Mouse (Mus musculus) liver, embryonic 14.5 days (tissue): Measurements from ENCODE around the gene Bsn. TPM values are rescaled to one million over a fixed set of nuclear protein-coding genes. Genes with fewer than 3 reads are reported as not detected.

Experiments used
- ATAC-seq: fragments of 200-750 bp; cut with Nextera tagmentation; 2 replicates; pipeline ENCODE4 v1.8.0; 2017; ENCODE audit warnings: moderate number of reproducible peaks, mild to moderate bottlenecking, moderate library complexity; ENCODE audit not compliant: insufficient read depth
- DNase-seq, 3 experiments: peaks; one replicate each; pipeline ENCODE4 v3.0.0-alpha.2; 2012 to 2013; ENCODE audit warnings: low read depth in 3 of 3, low spot score in 3 of 3
- H3K27ac ChIP-seq: fragments of 300-500 bp; sonication (generic); 2 replicates; pipeline ENCODE4 v1.5.1; 2014; ENCODE audit warnings: moderate library complexity, mild to moderate bottlenecking, control low read depth, inconsistent platforms
- H3K27me3 ChIP-seq: fragments of 300-500 bp; sonication (generic); 2 replicates; pipeline ENCODE4 v1.6.1; 2014; ENCODE audit warnings: mild to moderate bottlenecking, low read length, moderate library complexity; ENCODE audit not compliant: control insufficient read depth, insufficient read depth
- H3K36me3 ChIP-seq: fragments of 300-500 bp; sonication (generic); replicated peaks from 2 replicates; pipeline ENCODE4 v1.6.1; 2014; ENCODE audit warnings: low read depth; ENCODE audit not compliant: control insufficient read depth, insufficient read depth
- H3K4me1 ChIP-seq, 2 experiments: fragments of 200-500 bp in 1 of 2; fragments of 300-500 bp in 1 of 2; sonication (generic) in 1 of 2; replicated peaks; 2 replicates each; pipeline ENCODE4 v1.6.1; 2012 to 2014; ENCODE audit warnings: antibody characterized with exemption in 1 of 2, inconsistent platforms in 1 of 2, low read length in 1 of 2; ENCODE audit not compliant: control insufficient read depth in 2 of 2, insufficient read depth in 2 of 2
- H3K4me2 ChIP-seq: fragments of 300-500 bp; sonication (generic); 2 replicates; pipeline ENCODE4 v1.6.1; 2014; ENCODE audit warnings: low read depth, mild to moderate bottlenecking, control low read depth, moderate library complexity
- H3K4me3 ChIP-seq, 2 experiments: fragments of 200-500 bp in 1 of 2; fragments of 300-500 bp in 1 of 2; sonication (generic) in 1 of 2; 2 replicates each; pipeline ENCODE4 v1.5.1; 2012 to 2014; ENCODE audit warnings: low read depth in 2 of 2, low read length in 2 of 2, mild to moderate bottlenecking in 2 of 2, control low read depth in 1 of 2, inconsistent platforms in 1 of 2, moderate library complexity in 1 of 2; ENCODE audit not compliant: insufficient read depth in 1 of 2
- H3K9ac ChIP-seq: fragments of 300-500 bp; sonication (generic); replicated peaks from 2 replicates; pipeline ENCODE4 v1.6.1; 2014; ENCODE audit warnings: mild to moderate bottlenecking, control low read depth, moderate library complexity
- H3K9me3 ChIP-seq: fragments of 300-500 bp; sonication (generic); 2 replicates; pipeline ENCODE4 v1.6.1; 2016; ENCODE audit warnings: low read length, mixed read lengths; ENCODE audit not compliant: control insufficient read depth
- CTCF ChIP-seq: IDR thresholded peaks from 2 replicates; pipeline ENCODE4 v1.5.1; 2016; ENCODE audit warnings: antibody characterized with exemption, low read depth, control low read depth
- EP300 ChIP-seq: IDR thresholded peaks from 2 replicates; pipeline ENCODE4 v1.6.1; 2016; ENCODE audit warnings: antibody characterized with exemption, low read depth
- WGBS: fragments of 180-500 bp; shearing (Covaris S2); extraction: QIAGEN DNeasy Blood & Tissue Kit; methylation state at CpG from one replicate; pipeline ENCODE4 v1.1.7; 2014; ENCODE audit not compliant: insufficient replicate concordance; 5-methylcytosine and 5-hydroxymethylcytosine counted together
- polyA plus RNA-seq, 2 experiments: library from polyadenylated mRNA; depleted of rRNA in 1 of 2; stranded (reverse) in 1 of 2; unstranded in 1 of 2; fragments of >200 nt; fragmentation: Nextera tagmentation in 1 of 2; extraction: Ambion mirVana in 1 of 2; gene quantifications; 2 replicates each; pipeline versions ENCODE4 v1.2.1 to v1.2.3; 2012 to 2014

The Bsn gene
- polyA plus RNA-seq, 2 experiments = 0.86 to 1.1 TPM

GRCm38 (mm10) chr9:108058291-108058690 is 131.9 kb downstream of the Bsn start:
- TF ChIP-seq CTCF = no peak
- TF ChIP-seq EP300 = no peak
- H3K9ac ChIP-seq = no peak overlapping the region
- DNase-seq (no peak), ATAC-seq (no peak)
- H3K4me3 ChIP-seq = no peak overlapping the region
- peaks cover 98% of the 10 kb centered on the region for H3K36me3 ChIP-seq
- 92% methylated on average over 9 of the region's 9 CpGs for WGBS
- no peak overlapping the region for H3K27ac ChIP-seq
- peaks cover 0 to 1% of the 10 kb centered on the region in 2 experiments; a peak in 2 of 4 replicates for H3K4me1 ChIP-seq
- no peaks in the 10 kb centered on the region for H3K27me3 ChIP-seq
- no peaks in the 10 kb centered on the region for H3K9me3 ChIP-seq
- H3K4me2 ChIP-seq = no peak overlapping the region

GRCm38 (mm10) chr9:108057262-108057562 is 133.0 kb downstream of the Bsn start:
- no peak for DNase-seq

GRCm38 (mm10) chr9:108056361-108057261 is 133.6 kb downstream of the Bsn start:
- ATAC-seq (no peak), DNase-seq (no peak)
- Histone ChIP-seq H3K27ac (no peak overlapping the region), H3K9me3 (no peaks in the 10 kb centered on the region), H3K4me3 (no peak overlapping the region), H3K36me3 (peaks cover 93% of the 10 kb centered on the region), H3K9ac (no peak overlapping the region), H3K27me3 (no peaks in the 10 kb centered on the region), H3K4me2 (no peak overlapping the region), H3K4me1 (peaks cover 0 to 6% of the 10 kb centered on the region in 2 experiments; a peak in 2 of 4 replicates)
- 87% methylated on average over 28 of the region's 28 CpGs for whole genome bisulfite sequencing
- TF ChIP-seq EP300 (no peak), CTCF (no peak)

More at GRCm38 (mm10) chr9:108057262-108057562, 133.0 kb downstream of the Bsn start:
- Histone ChIP-seq H3K27ac (no peak overlapping the region), H3K4me3 (no peak overlapping the region), H3K27me3 (no peaks in the 10 kb centered on the region), H3K36me3 (peaks cover 93% of the 10 kb centered on the region), H3K4me1 (peaks cover 0 to 6% of the 10 kb centered on the region in 2 experiments; a peak in 2 of 4 replicates), H3K9me3 (no peaks in the 10 kb centered on the region), H3K9ac (no peak overlapping the region), H3K4me2 (no peak overlapping the region)
- no peak for TF ChIP-seq EP300
- no peak for TF ChIP-seq CTCF
- no peak for ATAC-seq
- 89% methylated on average over 5 of the region's 5 CpGs for WGBS

- no peak overlapping the region for H3K4me2 ChIP-seq
- H3K36me3 ChIP-seq = peaks cover 93% of the 10 kb centered on the region
- WGBS = 94% methylated on average over 6 of the region's 6 CpGs
- no peak for DNase-seq
- no peaks in the 10 kb centered on the region for H3K27me3 ChIP-seq
- no peak overlapping the region for H3K4me3 ChIP-seq
- peaks cover 0 to 6% of the 10 kb centered on the region in 2 experiments; a peak in 2 of 4 replicates for H3K4me1 ChIP-seq
- H3K9me3 ChIP-seq = no peaks in the 10 kb centered on the region
- no peak for TF ChIP-seq EP300
- TF ChIP-seq CTCF = no peak
- no peak overlapping the region for H3K27ac ChIP-seq
- no peak for ATAC-seq
- H3K9ac ChIP-seq = no peak overlapping the region
Measured at GRCm38 (mm10) chr9:108055661-108056237, 134.4 kb downstream of the Bsn start.

GRCm38 (mm10) chr9:108055061-108055460 is 135.1 kb downstream of the Bsn start:
- Histone ChIP-seq H3K4me1 (peaks cover 2 to 9% of the 10 kb centered on the region in 2 experiments), H3K9me3 (no peaks in the 10 kb centered on the region), H3K4me2 (no peak overlapping the region), H3K27me3 (no peaks in the 10 kb centered on the region), H3K36me3 (peaks cover 93% of the 10 kb centered on the region), H3K4me3 (no peak overlapping the region), H3K9ac (no peak overlapping the region), H3K27ac (no peak overlapping the region)
- WGBS = 41% methylated on average over 1 of the region's 1 CpGs
- DNase-seq = no peak
- TF ChIP-seq EP300 = no peak
- no peak for TF ChIP-seq CTCF
- ATAC-seq = no peak
